Mouse (Mus musculus): ENCODE measurements around the gene Stx7. TPM values are rescaled to one million over a fixed set of nuclear protein-coding genes. Genes with fewer than 3 reads are reported as not detected.

The Stx7 gene
- polyA plus RNA-seq, 1 experiment, result 35.7 TPM

- H3K4me3 ChIP-seq (ENCODE audit: insufficient read depth, low read depth, low read length), result no peak overlapping the region
- peaks cover 10% of the 10 kb centered on the region for H3K4me1 ChIP-seq (ENCODE audit: control insufficient read depth, insufficient read depth, insufficient read length, low read length)
- H3K27ac ChIP-seq (replicated peaks; ENCODE audit: low read depth, low read length), result no peak overlapping the region
These were observed 9.6 kb downstream of the Stx7 start for GRCm38 (mm10) chr10:24158470-24159254.

- peaks cover 13% of the 10 kb centered on the region for H3K4me1 ChIP-seq (ENCODE audit: control insufficient read depth, insufficient read depth, insufficient read length, low read length)
- no peak overlapping the region for H3K4me3 ChIP-seq (ENCODE audit: insufficient read depth, low read depth, low read length)
- no peak overlapping the region for H3K27ac ChIP-seq (replicated peaks; ENCODE audit: low read depth, low read length)
These were observed 10.5 kb downstream of the Stx7 start for GRCm38 (mm10) chr10:24159575-24159974.

- H3K27ac ChIP-seq (replicated peaks; ENCODE audit: low read depth, low read length), result no peak overlapping the region
- H3K4me1 ChIP-seq (ENCODE audit: control insufficient read depth, insufficient read depth, insufficient read length, low read length), result peaks cover 14% of the 10 kb centered on the region
- no peak overlapping the region for H3K4me3 ChIP-seq (ENCODE audit: insufficient read depth, low read depth, low read length)
These were observed 11.2 kb downstream of the Stx7 start for GRCm38 (mm10) chr10:24160349-24160748.

GRCm38 (mm10) chr10:24164137-24164908, 15.2 kb downstream of the Stx7 start:
- no peak overlapping the region for H3K4me3 ChIP-seq (ENCODE audit: insufficient read depth, low read depth, low read length)
- peaks cover 23% of the 10 kb centered on the region for H3K4me1 ChIP-seq (ENCODE audit: control insufficient read depth, insufficient read depth, insufficient read length, low read length)
- H3K27ac ChIP-seq (replicated peaks; ENCODE audit: low read depth, low read length), result peak overlapping the region; percentile 33; the same call in 1 of the 2 replicates

GRCm38 (mm10) chr10:24164909-24165304, 15.8 kb downstream of the Stx7 start:
- Histone ChIP-seq H3K27ac (replicated peaks; ENCODE audit: low read depth, low read length) (no peak overlapping the region), H3K4me1 (ENCODE audit: control insufficient read depth, insufficient read depth, insufficient read length, low read length) (peaks cover 18% of the 10 kb centered on the region), H3K4me3 (ENCODE audit: insufficient read depth, low read depth, low read length) (no peak overlapping the region)

- Histone ChIP-seq H3K4me3 (ENCODE audit: insufficient read depth, low read depth, low read length) (no peak overlapping the region), H3K27ac (replicated peaks; ENCODE audit: low read depth, low read length) (no peak overlapping the region), H3K4me1 (ENCODE audit: control insufficient read depth, insufficient read depth, insufficient read length, low read length) (peaks cover 16% of the 10 kb centered on the region)
These were observed 16.5 kb downstream of the Stx7 start for GRCm38 (mm10) chr10:24165526-24166055.

DNA sequence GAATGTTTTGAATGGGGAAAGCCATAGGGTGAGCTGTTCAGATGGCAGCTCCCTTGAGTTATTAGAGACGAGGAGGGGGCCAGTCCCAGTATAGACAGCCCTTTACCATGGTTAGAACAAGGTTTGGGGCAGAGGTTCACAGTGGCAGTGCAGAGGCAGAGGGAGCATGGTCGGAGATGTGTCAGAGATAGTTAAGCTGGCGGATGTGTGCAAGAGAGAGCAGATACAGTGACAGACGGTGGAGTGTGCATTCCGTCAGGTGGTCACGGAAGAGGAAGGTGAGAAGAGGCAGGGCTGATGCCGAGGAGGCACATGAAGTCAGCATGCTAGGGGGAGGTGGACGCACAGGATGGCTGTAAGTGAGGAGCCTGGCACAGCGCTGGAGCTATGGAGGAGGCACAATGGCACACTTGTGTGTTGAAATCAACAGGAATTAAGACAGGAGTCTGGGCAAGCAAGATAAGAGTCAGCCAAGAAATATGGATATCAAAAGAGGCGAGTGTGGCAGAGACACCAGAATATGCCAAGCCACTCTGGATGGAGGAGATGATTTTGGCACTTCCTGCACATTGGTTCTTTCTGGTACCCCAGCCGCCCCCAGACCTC, 19.0 kb downstream of the Stx7 start:
- Histone ChIP-seq H3K4me3 (ENCODE audit: insufficient read depth, low read depth, low read length) (no peak overlapping the region), H3K27ac (replicated peaks; ENCODE audit: low read depth, low read length) (no peak overlapping the region), H3K4me1 (ENCODE audit: control insufficient read depth, insufficient read depth, insufficient read length, low read length) (peaks cover 13% of the 10 kb centered on the region)

- Histone ChIP-seq H3K4me1 (ENCODE audit: control insufficient read depth, insufficient read depth, insufficient read length, low read length) (peaks cover 13% of the 10 kb centered on the region), H3K27ac (replicated peaks; ENCODE audit: low read depth, low read length) (no peak overlapping the region), H3K4me3 (ENCODE audit: insufficient read depth, low read depth, low read length) (no peak overlapping the region)
These were observed 19.8 kb downstream of the Stx7 start for GRCm38 (mm10) chr10:24168854-24169253.

- Histone ChIP-seq H3K4me1 (ENCODE audit: control insufficient read depth, insufficient read depth, insufficient read length, low read length) (peaks cover 9% of the 10 kb centered on the region), H3K4me3 (ENCODE audit: insufficient read depth, low read depth, low read length) (no peak overlapping the region), H3K27ac (replicated peaks; ENCODE audit: low read depth, low read length) (no peak overlapping the region)
These were observed 22.9 kb downstream of the Stx7 start for GRCm38 (mm10) chr10:24171906-24172459.

- no peak overlapping the region for H3K27ac ChIP-seq (replicated peaks; ENCODE audit: low read depth, low read length)
- H3K4me1 ChIP-seq (ENCODE audit: control insufficient read depth, insufficient read depth, insufficient read length, low read length), result peaks cover 2% of the 10 kb centered on the region; the same call in 1 of the 2 replicates
- no peak overlapping the region for H3K4me3 ChIP-seq (ENCODE audit: insufficient read depth, low read depth, low read length)
These were observed 24.3 kb downstream of the Stx7 start for GRCm38 (mm10) chr10:24173210-24174001.

- Histone ChIP-seq H3K4me3 (ENCODE audit: insufficient read depth, low read depth, low read length) (no peak overlapping the region), H3K4me1 (ENCODE audit: control insufficient read depth, insufficient read depth, insufficient read length, low read length) (no peaks in the 10 kb centered on the region), H3K27ac (replicated peaks; ENCODE audit: low read depth, low read length) (no peak overlapping the region)
These were observed 41.3 kb downstream of the Stx7 start for GRCm38 (mm10) chr10:24190392-24190791.

GRCm38 (mm10) chr10:24191977-24192376, 42.9 kb downstream of the Stx7 start:
- Histone ChIP-seq H3K4me1 (ENCODE audit: control insufficient read depth, insufficient read depth, insufficient read length, low read length) (no peaks in the 10 kb centered on the region), H3K27ac (replicated peaks; ENCODE audit: low read depth, low read length) (no peak overlapping the region), H3K4me3 (ENCODE audit: insufficient read depth, low read depth, low read length) (no peak overlapping the region)

GRCm38 (mm10) chr10:24199303-24199702, 50.2 kb downstream of the Stx7 start:
- no peaks in the 10 kb centered on the region for H3K4me1 ChIP-seq (ENCODE audit: control insufficient read depth, insufficient read depth, insufficient read length, low read length)
- H3K27ac ChIP-seq (replicated peaks; ENCODE audit: low read depth, low read length), result no peak overlapping the region
- H3K4me3 ChIP-seq (ENCODE audit: insufficient read depth, low read depth, low read length), result no peak overlapping the region

DNA sequence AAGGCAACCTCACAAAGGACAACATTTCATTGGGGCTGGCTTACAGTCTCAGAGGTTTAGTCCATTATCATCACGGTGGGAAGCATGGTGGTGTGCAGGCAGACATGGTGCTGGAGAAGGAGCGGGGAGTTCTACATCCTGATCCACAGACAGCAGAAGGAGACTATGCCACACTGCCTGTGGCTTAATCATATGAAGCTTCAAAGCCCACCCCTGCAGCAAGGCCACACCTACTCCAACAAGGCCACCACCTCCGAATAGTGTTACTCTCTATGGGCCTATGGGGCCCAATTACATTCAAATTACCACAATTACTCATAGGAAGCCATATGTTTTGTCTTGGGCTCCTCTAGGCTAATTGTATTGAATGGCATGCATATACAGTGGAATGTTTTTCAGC, 51.0 kb downstream of the Stx7 start:
- no peak overlapping the region for H3K27ac ChIP-seq (replicated peaks; ENCODE audit: low read depth, low read length)
- H3K4me1 ChIP-seq (ENCODE audit: control insufficient read depth, insufficient read depth, insufficient read length, low read length), result no peaks in the 10 kb centered on the region
- H3K4me3 ChIP-seq (ENCODE audit: insufficient read depth, low read depth, low read length), result no peak overlapping the region

All from brown adipose tissue, adult 24 weeks (tissue).